Mouse (Mus musculus): ENCODE data around the gene Fam214b. TPM values are rescaled to one million over a fixed set of nuclear protein-coding genes. Genes with fewer than 3 reads are reported as not detected.

Gene Fam214b
- polyA plus RNA-seq, 1 experiment: 83.3 TPM

DNA sequence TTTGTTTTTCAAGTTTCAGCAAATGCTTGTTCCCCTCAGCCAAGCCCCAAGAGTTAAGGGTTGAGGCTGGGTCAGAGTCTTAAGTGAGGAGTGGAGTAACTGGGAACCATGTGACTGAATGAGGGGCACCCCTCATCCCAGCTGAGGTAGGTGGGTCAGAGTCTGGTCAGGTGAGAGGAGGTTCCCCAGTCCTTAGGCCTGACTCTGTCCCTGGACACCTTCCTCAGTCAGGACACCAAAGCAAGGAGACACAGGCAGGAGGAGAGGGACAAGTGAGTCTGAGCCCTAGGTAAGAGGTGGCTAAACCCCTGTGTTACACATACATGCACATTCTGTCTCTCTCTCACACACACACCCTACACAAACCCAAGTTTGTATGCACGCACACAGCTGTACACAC is 13.5 kb downstream of the Fam214b start:
- no peaks in the 10 kb centered on the region for H3K27me3 ChIP-seq (ENCODE audit: control insufficient read depth)
- TF ChIP-seq GATA1 (IDR thresholded peaks at IDR 0.05; ENCODE audit: low read length): no peak
- TF ChIP-seq TAL1 (IDR thresholded peaks at IDR 0.05; ENCODE audit: low read length): no peak
- H3K4me3 ChIP-seq (replicated peaks): no peak overlapping the region
- H3K36me3 ChIP-seq (ENCODE audit: control insufficient read depth): peaks cover 88% of the 10 kb centered on the region
- no peaks in the 10 kb centered on the region for H3K9me3 ChIP-seq (ENCODE audit: control insufficient read depth, low read length)
- H3K4me1 ChIP-seq (ENCODE audit: control insufficient read depth): peaks cover 66% of the 10 kb centered on the region

DNA sequence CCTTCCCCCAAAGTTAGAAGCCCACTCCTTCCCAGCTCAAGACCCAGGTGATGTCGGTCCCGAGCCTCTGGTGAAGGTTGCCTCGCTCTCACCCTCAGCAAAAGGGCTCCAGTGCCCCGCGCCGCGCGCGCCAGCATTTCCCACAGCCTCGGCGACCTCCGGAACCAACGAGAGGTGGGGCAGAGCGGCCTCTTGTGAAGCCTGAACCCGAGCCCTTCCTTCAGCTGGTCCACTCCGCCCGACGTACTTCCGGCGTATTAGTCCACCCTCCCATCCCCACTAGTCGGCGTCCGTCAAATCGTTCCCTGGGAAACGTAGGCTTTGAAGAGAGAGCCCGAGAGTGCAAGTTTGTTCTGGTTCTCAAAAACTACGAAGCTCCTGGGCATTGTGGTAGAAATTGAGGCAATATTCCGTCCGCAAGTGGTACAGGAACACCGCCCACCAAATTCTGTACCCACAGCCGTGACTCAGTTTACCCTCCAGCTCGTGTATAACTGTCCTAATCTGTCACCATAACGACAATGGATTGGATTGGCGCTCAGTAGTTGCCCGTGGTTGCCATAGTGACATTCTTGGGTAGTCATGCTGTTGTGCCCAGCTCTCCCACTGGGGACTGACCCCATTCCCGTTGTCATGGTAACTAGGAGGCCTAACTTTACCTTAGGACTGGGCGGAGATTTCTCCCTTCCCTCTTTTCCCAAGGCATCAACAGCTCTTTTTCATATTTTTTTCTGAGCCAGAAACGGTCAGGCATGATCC is 14.6 kb downstream of the Fam214b start, which contains the start of gene Stoml2:
TSS of gene Stoml2 (minus strand) at position 474 of the 759 bp plus-strand sequence.
- TF ChIP-seq TAL1 (IDR thresholded peaks at IDR 0.05; ENCODE audit: low read length) (no peak), GATA1 (IDR thresholded peaks at IDR 0.05; ENCODE audit: low read length) (no peak)
- Histone ChIP-seq H3K4me3 (replicated peaks) (peak within 1 kb of the TSS; percentile 77), H3K27me3 (ENCODE audit: control insufficient read depth) (no peaks in the 10 kb centered on the region), H3K9me3 (ENCODE audit: control insufficient read depth, low read length) (no peaks in the 10 kb centered on the region), H3K4me1 (ENCODE audit: control insufficient read depth) (peaks cover 58% of the 10 kb centered on the region), H3K36me3 (ENCODE audit: control insufficient read depth) (peaks cover 88% of the 10 kb centered on the region)

DNA sequence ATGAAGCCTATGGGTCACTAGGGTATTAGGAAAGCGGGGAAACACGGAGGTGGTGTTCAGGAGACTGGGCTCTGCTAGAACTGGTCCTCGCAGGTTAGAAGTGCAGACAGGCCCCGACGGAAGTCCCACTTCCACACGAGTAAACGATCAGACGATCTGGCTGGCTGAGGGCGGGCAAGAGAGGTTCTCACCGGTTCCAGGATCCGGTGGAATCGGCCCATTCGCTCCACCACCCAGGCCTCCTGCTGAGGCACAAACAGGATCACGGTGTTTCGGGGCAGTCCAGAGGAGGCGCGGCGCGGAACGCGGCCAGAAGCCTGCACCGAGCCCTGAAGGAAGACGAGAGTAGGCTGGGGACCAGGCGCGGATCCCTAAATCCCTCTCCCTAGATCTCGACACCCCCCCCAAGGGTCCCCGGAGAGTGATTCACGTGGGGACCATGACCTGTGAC is 15.2 kb downstream of the Fam214b start:
- Histone ChIP-seq H3K36me3 (ENCODE audit: control insufficient read depth) (peaks cover 86% of the 10 kb centered on the region), H3K27me3 (ENCODE audit: control insufficient read depth) (no peaks in the 10 kb centered on the region), H3K4me3 (replicated peaks) (peak overlapping the region; percentile 77), H3K4me1 (ENCODE audit: control insufficient read depth) (peaks cover 56% of the 10 kb centered on the region), H3K9me3 (ENCODE audit: control insufficient read depth, low read length) (no peaks in the 10 kb centered on the region)
- TF ChIP-seq GATA1 (IDR thresholded peaks at IDR 0.05; ENCODE audit: low read length) (no peak), TAL1 (IDR thresholded peaks at IDR 0.05; ENCODE audit: low read length) (no peak)

DNA sequence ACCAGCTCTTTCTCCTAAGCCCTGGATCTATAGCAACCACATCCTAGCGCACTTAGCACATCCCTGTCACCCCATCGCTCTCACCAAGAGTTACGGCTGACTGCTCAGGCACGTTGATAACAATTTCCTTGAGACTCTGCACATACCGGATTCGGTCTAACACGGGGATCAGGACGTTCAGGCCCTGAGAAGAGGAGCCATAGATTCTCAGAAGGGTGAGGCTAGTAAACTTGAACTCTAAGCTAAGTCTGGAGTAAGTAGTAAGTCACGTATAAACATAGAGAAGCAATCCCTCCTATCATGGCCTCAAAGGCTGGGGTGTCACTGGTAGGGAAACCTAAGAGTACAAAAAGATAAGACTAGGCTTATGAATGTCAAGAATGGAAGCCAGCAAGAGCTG is 15.7 kb downstream of the Fam214b start:
- TF ChIP-seq GATA1 (IDR thresholded peaks at IDR 0.05; ENCODE audit: low read length) (no peak), TAL1 (IDR thresholded peaks at IDR 0.05; ENCODE audit: low read length) (no peak)
- H3K9me3 ChIP-seq (ENCODE audit: control insufficient read depth, low read length): no peaks in the 10 kb centered on the region
- H3K27me3 ChIP-seq (ENCODE audit: control insufficient read depth): no peaks in the 10 kb centered on the region
- H3K4me3 ChIP-seq (replicated peaks): peak overlapping the region; percentile 77
- peaks cover 56% of the 10 kb centered on the region for H3K4me1 ChIP-seq (ENCODE audit: control insufficient read depth)
- H3K36me3 ChIP-seq (ENCODE audit: control insufficient read depth): peaks cover 82% of the 10 kb centered on the region

- peak overlapping the region; percentile 77 for H3K4me3 ChIP-seq (replicated peaks)
- peaks cover 76% of the 10 kb centered on the region for H3K36me3 ChIP-seq (ENCODE audit: control insufficient read depth)
- H3K9me3 ChIP-seq (ENCODE audit: control insufficient read depth, low read length): no peaks in the 10 kb centered on the region
- no peak for TF ChIP-seq TAL1 (IDR thresholded peaks at IDR 0.05; ENCODE audit: low read length)
- TF ChIP-seq GATA1 (IDR thresholded peaks at IDR 0.05; ENCODE audit: low read length): no peak
- H3K27me3 ChIP-seq (ENCODE audit: control insufficient read depth): no peaks in the 10 kb centered on the region
- peaks cover 61% of the 10 kb centered on the region for H3K4me1 ChIP-seq (ENCODE audit: control insufficient read depth)
Measured at GRCm38 (mm10) chr4:43029749-43030148, 16.3 kb downstream of the Fam214b start.

DNA sequence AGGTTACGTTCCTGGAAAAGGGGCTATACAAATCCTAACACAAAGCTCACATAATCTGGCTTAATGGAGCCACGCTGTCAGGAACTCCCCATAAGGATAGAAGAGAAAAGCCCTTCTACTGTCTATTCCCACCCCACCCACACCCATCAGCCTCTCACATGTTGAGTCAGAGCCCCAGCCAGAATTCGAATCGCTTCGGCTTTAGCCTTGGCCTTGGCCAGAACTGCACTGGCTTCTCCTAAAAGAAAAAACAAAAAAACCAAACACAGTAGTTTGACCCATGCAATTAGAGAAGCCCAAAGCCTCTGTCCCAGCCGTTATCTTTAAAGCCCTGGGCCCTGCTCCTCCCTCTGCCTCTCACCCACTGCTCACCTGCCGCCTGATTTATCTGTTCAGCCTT is 16.9 kb downstream of the Fam214b start:
- no peaks in the 10 kb centered on the region for H3K9me3 ChIP-seq (ENCODE audit: control insufficient read depth, low read length)
- H3K27me3 ChIP-seq (ENCODE audit: control insufficient read depth): no peaks in the 10 kb centered on the region
- H3K4me3 ChIP-seq (replicated peaks): no peak overlapping the region
- TF ChIP-seq TAL1 (IDR thresholded peaks at IDR 0.05; ENCODE audit: low read length) (no peak), GATA1 (IDR thresholded peaks at IDR 0.05; ENCODE audit: low read length) (no peak)
- peaks cover 75% of the 10 kb centered on the region for H3K36me3 ChIP-seq (ENCODE audit: control insufficient read depth)
- peaks cover 63% of the 10 kb centered on the region for H3K4me1 ChIP-seq (ENCODE audit: control insufficient read depth)

GRCm38 (mm10) chr4:43025084-43025960 is 20.7 kb downstream of the Fam214b start, which contains the start of gene Pigo:
TSS of gene Pigo (minus strand) at chr4:43025819.
- peak within 1 kb of the TSS; percentile 83 for H3K4me3 ChIP-seq (replicated peaks)
- no peaks in the 10 kb centered on the region for H3K9me3 ChIP-seq (ENCODE audit: control insufficient read depth, low read length)
- TF ChIP-seq TAL1 (IDR thresholded peaks at IDR 0.05; ENCODE audit: low read length): no peak
- no peak for TF ChIP-seq GATA1 (IDR thresholded peaks at IDR 0.05; ENCODE audit: low read length)
- H3K36me3 ChIP-seq (ENCODE audit: control insufficient read depth): peaks cover 87% of the 10 kb centered on the region
- H3K4me1 ChIP-seq (ENCODE audit: control insufficient read depth): peaks cover 47% of the 10 kb centered on the region
- no peaks in the 10 kb centered on the region for H3K27me3 ChIP-seq (ENCODE audit: control insufficient read depth)

- TF ChIP-seq GATA1 (IDR thresholded peaks at IDR 0.05; ENCODE audit: low read length) (no peak), TAL1 (IDR thresholded peaks at IDR 0.05; ENCODE audit: low read length) (no peak)
- Histone ChIP-seq H3K4me1 (ENCODE audit: control insufficient read depth) (peaks cover 47% of the 10 kb centered on the region), H3K9me3 (ENCODE audit: control insufficient read depth, low read length) (no peaks in the 10 kb centered on the region), H3K27me3 (ENCODE audit: control insufficient read depth) (no peaks in the 10 kb centered on the region), H3K4me3 (replicated peaks) (peak overlapping the region; percentile 83), H3K36me3 (ENCODE audit: control insufficient read depth) (peaks cover 87% of the 10 kb centered on the region)
Measured at GRCm38 (mm10) chr4:43024673-43025072, 21.3 kb downstream of the Fam214b start.

DNA sequence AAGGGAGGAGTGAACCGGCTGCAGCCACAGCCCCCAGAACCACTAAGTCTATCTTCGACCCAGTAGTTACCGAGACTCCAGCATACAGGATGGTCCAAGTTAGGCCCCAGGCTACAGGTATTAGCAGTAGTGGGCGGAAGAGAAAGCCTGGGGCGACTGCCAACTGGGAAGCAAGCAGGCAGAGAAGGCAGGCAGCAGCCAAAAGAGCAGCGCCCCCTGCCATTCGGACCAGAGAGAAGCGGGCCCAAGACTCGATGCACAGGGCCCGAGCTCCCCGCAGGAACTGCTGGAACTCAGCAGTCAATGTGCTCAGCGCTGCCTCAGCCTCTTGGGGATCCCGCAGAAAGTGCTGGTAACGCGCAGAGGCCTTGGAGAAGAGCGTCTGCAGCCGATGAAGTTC is 24.7 kb downstream of the Fam214b start:
- H3K4me1 ChIP-seq (ENCODE audit: control insufficient read depth): peaks cover 46% of the 10 kb centered on the region
- no peaks in the 10 kb centered on the region for H3K9me3 ChIP-seq (ENCODE audit: control insufficient read depth, low read length)
- H3K4me3 ChIP-seq (replicated peaks): no peak overlapping the region
- no peaks in the 10 kb centered on the region for H3K27me3 ChIP-seq (ENCODE audit: control insufficient read depth)
- TF ChIP-seq TAL1 (IDR thresholded peaks at IDR 0.05; ENCODE audit: low read length) (no peak), GATA1 (IDR thresholded peaks at IDR 0.05; ENCODE audit: low read length) (no peak)
- H3K36me3 ChIP-seq (ENCODE audit: control insufficient read depth): peaks cover 83% of the 10 kb centered on the region

Data from erythroblast, embryonic 14.5 days (primary cell).